Mouse (Mus musculus) left cerebral cortex, adult 18-20 months (tissue): ENCODE measurements around the gene Tead4. TPM values are rescaled to one million over a fixed set of nuclear protein-coding genes. Genes with fewer than 3 reads are reported as not detected.

Source experiments
- DNase-seq, 2 experiments: peaks; one replicate each; pipeline ENCODE4 v3.0.0; 2021 to 2022; ENCODE audit warnings: low spot score in 2 of 2, mixed read lengths in 1 of 2
- total RNA-seq, 2 experiments: library from RNA; stranded (reverse); gene quantifications; 2 replicates each; pipeline ENCODE4 v1.2.3; 2021

Gene Tead4
- total RNA-seq, 2 experiments from 2014 or later = 0.56 to 1.9 TPM

GRCm38 (mm10) chr6:128295876-128296749, 4.5 kb downstream of the Tead4 start:
- no peak for DNase-seq

DNA sequence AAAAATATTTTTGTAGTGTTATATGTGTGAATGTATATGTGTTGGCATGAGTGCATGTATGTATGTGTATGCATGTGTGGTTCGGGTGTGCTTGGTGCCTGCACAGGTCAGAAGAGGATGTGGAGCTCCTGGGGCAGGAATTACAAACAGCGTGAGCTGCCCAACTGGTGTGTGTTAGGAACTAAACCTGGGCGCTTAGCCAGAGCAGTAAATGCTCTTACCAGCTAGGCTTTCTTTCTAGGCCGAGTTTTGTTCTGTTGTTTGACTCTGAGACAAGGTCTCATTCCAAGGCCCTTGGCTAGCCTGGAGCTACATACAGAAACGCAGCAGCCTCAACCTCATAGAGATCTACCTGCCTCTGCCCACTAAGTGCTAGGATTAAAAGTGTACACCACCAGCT, 9.3 kb downstream of the Tead4 start:
- no peak for DNase-seq

DNA sequence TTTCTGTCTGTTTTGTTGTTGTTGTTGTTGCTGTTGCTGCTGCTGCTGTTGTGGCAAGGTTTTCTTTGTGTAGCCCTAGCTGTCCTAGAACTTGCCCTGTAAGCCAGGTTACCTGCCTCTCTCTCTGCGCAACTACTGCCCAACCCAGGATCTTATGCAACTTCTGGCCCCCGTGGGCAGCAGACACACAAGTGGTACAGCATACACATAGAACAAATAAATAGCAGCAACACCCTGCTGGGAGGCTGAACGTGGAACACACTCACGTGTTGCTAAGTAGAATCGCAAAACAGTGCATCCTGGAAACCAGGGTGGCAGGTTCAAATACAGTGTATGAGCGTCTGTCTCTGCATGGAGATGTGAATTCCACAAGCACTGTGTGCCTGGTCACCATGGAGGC, 11.9 kb downstream of the Tead4 start:
- no peak for DNase-seq

DNA sequence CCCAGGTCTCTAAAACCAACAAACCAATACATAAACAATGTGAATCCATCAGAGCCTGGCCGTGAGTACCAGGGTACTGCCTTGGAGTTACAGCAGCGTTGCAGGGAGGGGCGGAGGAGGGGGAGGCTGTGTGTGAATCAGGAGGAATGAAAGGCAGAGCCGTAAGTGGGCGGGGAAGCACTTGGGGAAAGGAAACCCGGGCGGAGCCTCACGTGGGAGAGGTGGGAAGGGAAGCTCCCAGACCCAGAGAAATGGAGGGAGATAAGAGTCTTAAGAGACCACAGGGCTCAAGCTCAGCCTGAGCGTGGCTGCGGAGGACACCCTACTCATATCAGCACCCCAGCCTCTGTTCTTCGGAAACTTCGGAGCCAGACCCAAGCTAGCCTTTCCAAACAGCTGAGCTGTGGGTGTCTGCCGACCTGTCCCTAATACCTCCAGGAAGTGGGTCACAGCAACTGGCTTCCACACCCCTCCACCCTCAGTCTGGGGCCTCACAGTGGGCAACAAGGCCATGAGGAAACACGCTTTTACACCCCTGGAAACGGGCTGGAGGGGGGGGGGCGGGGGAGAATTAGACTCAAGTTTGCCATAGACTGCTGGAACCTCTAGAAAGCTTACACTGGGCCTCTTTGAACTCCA, 14.7 kb downstream of the Tead4 start:
- peak; percentile 39 to 51 for DNase-seq

DNA sequence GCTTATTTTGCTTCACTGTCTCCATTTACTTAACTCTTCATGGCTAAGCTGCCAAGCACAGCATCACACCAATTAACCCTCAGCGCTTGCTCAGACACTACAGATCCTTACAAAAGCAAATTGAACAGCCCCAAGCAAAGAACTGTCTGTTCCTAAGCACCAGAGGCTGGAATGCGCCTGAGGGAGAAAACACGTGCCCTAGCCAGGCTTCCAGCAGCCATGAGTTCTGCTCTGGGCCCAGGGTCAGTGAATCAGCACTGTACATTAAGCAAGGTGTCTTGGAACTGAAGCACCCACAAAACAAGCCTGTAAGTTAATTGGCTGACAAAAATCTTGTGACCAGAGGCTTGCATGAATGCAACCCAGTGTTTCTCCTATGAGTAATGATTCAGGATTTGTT, 18.5 kb downstream of the Tead4 start:
- DNase-seq = no peak

GRCm38 (mm10) chr6:128280472-128281145, 20.0 kb downstream of the Tead4 start:
- no peak for DNase-seq

DNA sequence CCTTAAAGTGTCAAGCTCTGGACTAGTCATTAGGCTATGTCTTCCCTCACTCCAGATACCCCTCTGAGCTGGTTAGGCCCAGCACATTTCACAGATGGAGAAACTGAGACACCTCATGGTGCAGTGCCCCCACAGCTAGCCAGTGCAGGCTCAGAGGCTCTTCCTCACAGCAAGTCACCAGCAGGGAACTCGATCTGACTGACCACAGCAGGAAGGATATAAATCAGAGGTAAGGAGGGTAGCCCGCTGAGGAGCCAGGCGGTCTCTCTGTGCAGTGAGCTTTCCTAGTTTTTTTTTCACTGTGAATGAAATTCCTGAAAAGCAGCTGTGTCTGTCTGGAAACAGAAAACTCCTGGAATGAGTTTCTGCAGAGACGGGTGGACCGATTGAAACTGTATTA, 21.0 kb downstream of the Tead4 start:
- no peak for DNase-seq

GRCm38 (mm10) chr6:128279099-128279498, 21.5 kb downstream of the Tead4 start:
- DNase-seq = no peak

- DNase-seq = no peak
Observed at GRCm38 (mm10) chr6:128277132-128278085, 23.2 kb downstream of the Tead4 start.

DNA sequence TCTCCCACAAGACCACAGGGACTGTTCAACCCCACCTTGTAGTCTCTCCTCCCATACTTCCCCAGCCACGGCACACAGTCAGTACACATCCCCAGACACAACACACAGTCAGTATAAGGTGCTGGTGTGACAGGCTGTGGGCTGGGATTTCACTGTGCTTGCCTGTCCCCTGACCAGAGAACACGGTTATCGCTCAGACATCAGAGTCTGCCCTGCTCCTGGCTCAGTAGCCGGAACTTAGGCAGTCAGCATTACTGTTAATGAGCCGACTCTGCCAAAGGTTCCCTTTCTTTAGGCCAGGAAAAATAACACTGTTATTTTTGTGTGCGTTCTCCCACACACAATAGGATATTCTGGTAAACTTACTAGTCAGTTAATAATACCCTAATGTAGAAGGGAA, 24.3 kb downstream of the Tead4 start:
- no peak for DNase-seq

GRCm38 (mm10) chr6:128275506-128276064, 25.0 kb downstream of the Tead4 start:
- no peak for DNase-seq

- no peak for DNase-seq
Observed at GRCm38 (mm10) chr6:128273507-128273906, 27.1 kb downstream of the Tead4 start.

GRCm38 (mm10) chr6:128272754-128273153, 27.9 kb downstream of the Tead4 start:
- no peak for DNase-seq

GRCm38 (mm10) chr6:128269850-128270249, 30.8 kb downstream of the Tead4 start:
- DNase-seq = no peak

GRCm38 (mm10) chr6:128264870-128265526, 35.6 kb downstream of the Tead4 start:
- DNase-seq = no peak

DNA sequence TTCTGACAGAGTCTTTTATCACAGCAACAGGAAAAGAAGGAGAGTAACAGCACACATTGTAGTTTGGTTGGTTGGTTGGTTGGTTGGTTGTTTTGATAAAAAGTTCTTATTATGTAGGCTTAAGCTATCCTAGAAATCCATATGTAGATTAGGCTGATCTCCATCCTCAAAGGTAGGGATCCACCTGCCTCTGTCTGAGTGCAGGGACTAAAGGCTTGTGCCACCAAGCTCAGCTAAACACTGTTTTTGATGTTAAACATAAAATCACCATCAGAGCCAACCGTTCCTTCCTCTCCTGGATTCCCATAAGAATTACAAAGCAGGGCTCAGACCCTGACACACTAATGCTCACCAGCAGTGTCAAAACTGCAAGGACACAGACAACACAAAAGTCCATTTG, 39.1 kb downstream of the Tead4 start:
- DNase-seq = no peak

DNA sequence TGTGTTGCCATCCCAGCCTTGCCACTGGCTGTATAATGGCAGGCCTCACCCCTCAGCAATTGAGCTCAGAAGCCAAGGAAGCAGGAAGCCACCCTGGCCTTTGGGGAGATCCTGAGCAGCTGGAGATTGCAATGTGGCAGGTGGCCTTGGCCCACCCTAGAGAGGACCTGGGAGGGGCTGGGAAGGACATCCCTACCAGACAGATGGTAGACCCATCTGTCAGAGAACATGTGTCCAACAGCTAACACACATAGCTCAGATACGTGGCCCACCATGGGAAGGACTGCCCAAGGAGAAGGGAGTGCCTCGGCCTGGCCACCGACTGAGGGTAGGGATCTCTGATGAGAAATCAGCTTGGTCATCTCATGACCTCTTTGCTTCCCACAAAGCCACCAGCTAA, 41.4 kb downstream of the Tead4 start:
- no peak for DNase-seq

DNA sequence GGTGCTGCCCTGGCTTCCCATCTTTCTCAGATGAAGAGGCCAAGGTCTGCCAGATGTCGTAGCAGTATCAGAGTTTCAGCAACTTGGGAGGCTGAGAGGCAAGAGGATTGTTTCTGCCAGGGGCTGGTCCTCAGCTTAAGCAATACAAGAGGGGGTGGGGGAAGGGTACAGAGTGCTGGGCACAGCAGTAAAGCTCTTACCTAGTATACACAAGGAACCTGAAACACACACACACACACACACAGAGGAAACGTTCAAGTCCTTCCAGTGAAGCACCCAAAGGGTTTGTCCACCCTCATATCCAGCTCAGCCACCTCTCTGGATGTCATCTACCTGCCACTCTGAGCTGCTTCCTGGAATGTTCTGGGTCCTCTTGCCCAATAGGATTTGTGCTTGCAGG, 44.7 kb downstream of the Tead4 start:
- DNase-seq = no peak

DNA sequence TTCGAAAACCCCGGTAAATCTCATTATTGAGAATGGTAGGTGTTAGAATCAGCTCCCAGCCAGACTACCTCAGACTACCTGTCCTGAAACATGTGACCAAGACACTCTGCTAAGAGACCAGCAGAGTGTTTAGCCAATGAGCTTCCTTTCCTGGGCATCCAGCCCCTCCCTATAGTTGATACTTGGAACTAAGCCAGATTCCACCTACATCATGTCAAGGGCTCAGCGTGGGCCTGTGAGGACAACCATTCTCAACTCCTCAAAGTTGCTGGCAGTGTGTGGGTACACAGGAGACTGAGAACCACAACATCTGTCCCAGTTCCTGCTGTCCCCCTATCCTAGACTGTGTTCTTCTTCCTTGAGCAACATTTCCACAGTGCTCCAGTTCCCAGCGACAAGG, 45.3 kb downstream of the Tead4 start:
- peak in 1 of 2 experiments; percentile 9 for DNase-seq

DNA sequence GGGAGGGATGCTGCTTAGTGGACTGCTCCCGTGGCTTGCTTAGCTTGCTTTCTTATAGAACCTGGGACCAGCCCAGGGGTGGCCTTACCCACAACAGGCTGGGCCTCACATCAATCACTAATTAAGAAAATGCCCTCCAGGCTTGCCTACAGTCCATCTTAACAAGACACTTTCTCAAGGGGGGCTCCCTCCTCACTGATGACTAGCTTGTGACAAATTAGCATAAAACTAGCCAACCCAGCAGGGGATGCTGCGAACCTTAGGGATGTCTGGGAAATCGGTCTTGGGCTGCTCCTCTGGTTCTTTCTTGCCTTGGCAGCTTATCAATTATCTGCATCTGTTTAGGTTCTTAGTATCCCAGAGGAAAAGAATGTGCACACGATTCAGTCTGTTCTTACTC, 46.1 kb downstream of the Tead4 start:
- DNase-seq = no peak
